Comparison of ENCODE assay signal across 22 mouse cellular contexts in genomic region chr11:43899696-43900095, GRCm38 (mm10). TPM values are rescaled to one million over a fixed set of nuclear protein-coding genes. Genes with fewer than 3 reads are reported as not detected.
DNase-seq lines count a peak whose midpoint lies in the region; ATAC-seq lines count a peak whose summit lies in the region.
"Had no signal": no experiment of that assay in that cellular context is flagged by ENCODE, and none has a peak within 500 bp of the region (broad histone marks: within the 10 kb centered on the region; RNA-seq: fewer than 3 reads in every experiment).

No protein-coding gene starts in this region.

- no peak overlapping the region for H3K27ac ChIP-seq in liver, embryonic 13.5 days
- no peak overlapping the region for H3K27ac ChIP-seq in liver, embryonic 11.5 days (ENCODE audit: low read depth, low read length)
- H3K27ac ChIP-seq in midbrain, embryonic 11.5 days (ENCODE audit: low read depth, low read length): no peak overlapping the region
- H3K27ac ChIP-seq in midbrain, embryonic 13.5 days: no peak overlapping the region
- no peak overlapping the region for H3K27ac ChIP-seq in liver, embryonic 16.5 days (ENCODE audit: low read length)
- H3K27ac ChIP-seq in embryonic facial prominence, embryonic 10.5 days (replicated peaks): no peak overlapping the region
- H3K27ac ChIP-seq: embryonic facial prominence, embryonic 12.5 days; forebrain, embryonic 13.5 days; forebrain, embryonic 15.5 days had no signal

- H3K4me2 ChIP-seq in liver, embryonic 13.5 days: 0 out of 2 replicates have a peak overlapping the region, but pooled peaks have one; percentile 21
- H3K4me2 ChIP-seq in liver, embryonic 11.5 days: no peak overlapping the region
- H3K4me2 ChIP-seq in midbrain, embryonic 11.5 days: no peak overlapping the region
- no peak overlapping the region for H3K4me2 ChIP-seq in midbrain, embryonic 13.5 days (replicated peaks)
- peak overlapping the region; percentile 33 for H3K4me2 ChIP-seq in liver, embryonic 16.5 days (ENCODE audit: low read depth, low read length)
- H3K4me2 ChIP-seq: embryonic facial prominence, embryonic 12.5 days; forebrain, embryonic 13.5 days; forebrain, embryonic 15.5 days had no signal

- 74% methylated on average over 2 of the region's 2 CpGs for WGBS in liver, embryonic 13.5 days (ENCODE audit: insufficient replicate concordance)
- WGBS in liver, embryonic 11.5 days: 84% methylated on average over 2 of the region's 2 CpGs
- 89% methylated on average over 2 of the region's 2 CpGs for WGBS in midbrain, embryonic 11.5 days
- 92% methylated on average over 2 of the region's 2 CpGs for WGBS in midbrain, embryonic 13.5 days
- 56% methylated on average over 2 of the region's 2 CpGs for WGBS in liver, embryonic 16.5 days (ENCODE audit: insufficient replicate concordance)
- WGBS in embryonic facial prominence, embryonic 10.5 days: 89% methylated on average over 2 of the region's 2 CpGs

- no peak overlapping the region for H3K4me3 ChIP-seq in liver, embryonic 13.5 days (replicated peaks)
- no peak overlapping the region for H3K4me3 ChIP-seq in liver, embryonic 11.5 days (ENCODE audit: low read depth, low read length)
- H3K4me3 ChIP-seq in midbrain, embryonic 11.5 days (ENCODE audit: low read depth, low read length): no peak overlapping the region
- H3K4me3 ChIP-seq in midbrain, embryonic 13.5 days (replicated peaks): no peak overlapping the region
- H3K4me3 ChIP-seq in liver, embryonic 16.5 days (ENCODE audit: low read depth, low read length): peak overlapping the region; percentile 41
- no peak overlapping the region for H3K4me3 ChIP-seq in embryonic facial prominence, embryonic 10.5 days
- H3K4me3 ChIP-seq: embryonic facial prominence, embryonic 12.5 days; forebrain, embryonic 13.5 days; forebrain, embryonic 15.5 days had no signal

- no peak for DNase-seq in liver, embryonic 13.5 days
- no peak for DNase-seq in liver, embryonic 11.5 days (ENCODE audit: low spot score)
- peak; percentile 61 for DNase-seq in midbrain, embryonic 11.5 days (ENCODE audit: low spot score, missing footprints)
- no peak for DNase-seq in embryonic facial prominence, embryonic 10.5 days (ENCODE audit: low spot score)
- DNase-seq: adrenal gland, adult 2 months; adrenal gland, postnatal 10 days; adrenal gland, postnatal 25 days; cerebellum, adult 11 months; cerebellum, adult 18-20 months; cerebellum, adult 8-10 months; cerebellum, adult 9-11 months; cerebellum, postnatal 14 days; cerebellum, postnatal 36 days; embryo, embryonic 11 days had no signal

- no peaks in the 10 kb centered on the region for H3K36me3 ChIP-seq in liver, embryonic 13.5 days
- H3K36me3 ChIP-seq in liver, embryonic 11.5 days (ENCODE audit: control insufficient read depth, insufficient read depth, low read length): no peaks in the 10 kb centered on the region
- H3K36me3 ChIP-seq in midbrain, embryonic 11.5 days (ENCODE audit: control insufficient read depth, insufficient read depth, low read length): no peaks in the 10 kb centered on the region
- H3K36me3 ChIP-seq in midbrain, embryonic 13.5 days: no peaks in the 10 kb centered on the region
- H3K36me3 ChIP-seq in liver, embryonic 16.5 days (ENCODE audit: control insufficient read depth, insufficient read depth): no peaks in the 10 kb centered on the region
- no peaks in the 10 kb centered on the region for H3K36me3 ChIP-seq in embryonic facial prominence, embryonic 10.5 days (replicated peaks)
- H3K36me3 ChIP-seq: embryonic facial prominence, embryonic 12.5 days; forebrain, embryonic 15.5 days had no signal

- no peaks in the 10 kb centered on the region for H3K4me1 ChIP-seq in liver, embryonic 13.5 days (replicated peaks)
- no peaks in the 10 kb centered on the region for H3K4me1 ChIP-seq in liver, embryonic 11.5 days (replicated peaks; ENCODE audit: control insufficient read depth, insufficient read depth, low read length)
- no peaks in the 10 kb centered on the region for H3K4me1 ChIP-seq in midbrain, embryonic 11.5 days (ENCODE audit: control insufficient read depth, insufficient read depth, low read length)
- H3K4me1 ChIP-seq in midbrain, embryonic 13.5 days (replicated peaks): no peaks in the 10 kb centered on the region
- H3K4me1 ChIP-seq in liver, embryonic 16.5 days (ENCODE audit: control insufficient read depth, low read depth, low read length): no peaks in the 10 kb centered on the region
- H3K4me1 ChIP-seq in embryonic facial prominence, embryonic 10.5 days: no peaks in the 10 kb centered on the region
- H3K4me1 ChIP-seq: embryonic facial prominence, embryonic 12.5 days; forebrain, embryonic 13.5 days; forebrain, embryonic 15.5 days had no signal

- H3K27me3 ChIP-seq in liver, embryonic 13.5 days: no peaks in the 10 kb centered on the region
- H3K27me3 ChIP-seq in liver, embryonic 11.5 days (replicated peaks; ENCODE audit: control insufficient read depth, insufficient read depth, low read length): no peaks in the 10 kb centered on the region
- H3K27me3 ChIP-seq in midbrain, embryonic 11.5 days (ENCODE audit: control insufficient read depth, insufficient read depth, low read length): no peaks in the 10 kb centered on the region
- H3K27me3 ChIP-seq in midbrain, embryonic 13.5 days: no peaks in the 10 kb centered on the region
- no peaks in the 10 kb centered on the region for H3K27me3 ChIP-seq in liver, embryonic 16.5 days (ENCODE audit: control insufficient read depth, insufficient read depth, low read depth, low read length)
- H3K27me3 ChIP-seq in embryonic facial prominence, embryonic 10.5 days (replicated peaks; ENCODE audit: low read depth, poor library complexity, severe bottlenecking): no peaks in the 10 kb centered on the region
- H3K27me3 ChIP-seq: embryonic facial prominence, embryonic 12.5 days; forebrain, embryonic 13.5 days; forebrain, embryonic 15.5 days had no signal

- no peak for ATAC-seq in liver, embryonic 13.5 days (ENCODE audit: low read depth)
- ATAC-seq in liver, embryonic 11.5 days (replicated peaks; ENCODE audit: low FRiP score): no peak
- ATAC-seq in midbrain, embryonic 11.5 days (ENCODE audit: low FRiP score): no peak
- no peak for ATAC-seq in midbrain, embryonic 13.5 days
- ATAC-seq in liver, embryonic 16.5 days (ENCODE audit: low read depth): no peak
- no peak for ATAC-seq in megakaryocyte, adult 5-6 weeks (ENCODE audit: poor library complexity, severe bottlenecking)
- ATAC-seq: forebrain, embryonic 13.5 days; forebrain, embryonic 15.5 days had no signal

- no peaks in the 10 kb centered on the region for H3K9me3 ChIP-seq in liver, embryonic 13.5 days (replicated peaks)
- no peaks in the 10 kb centered on the region for H3K9me3 ChIP-seq in liver, embryonic 11.5 days (ENCODE audit: control insufficient read depth, low read length)
- H3K9me3 ChIP-seq in midbrain, embryonic 11.5 days (ENCODE audit: control insufficient read depth, low read length): no peaks in the 10 kb centered on the region
- no peaks in the 10 kb centered on the region for H3K9me3 ChIP-seq in midbrain, embryonic 13.5 days
- H3K9me3 ChIP-seq in liver, embryonic 16.5 days (replicated peaks; ENCODE audit: control insufficient read depth, low read length): no peaks in the 10 kb centered on the region
- H3K9me3 ChIP-seq in embryonic facial prominence, embryonic 10.5 days: no peaks in the 10 kb centered on the region
- H3K9me3 ChIP-seq: embryonic facial prominence, embryonic 12.5 days; forebrain, embryonic 13.5 days; forebrain, embryonic 15.5 days had no signal

- no peak overlapping the region for H3K9ac ChIP-seq in liver, embryonic 13.5 days
- H3K9ac ChIP-seq in liver, embryonic 11.5 days (ENCODE audit: low read depth, low read length): no peak overlapping the region
- no peak overlapping the region for H3K9ac ChIP-seq in midbrain, embryonic 11.5 days (ENCODE audit: low read length)
- H3K9ac ChIP-seq in midbrain, embryonic 13.5 days (replicated peaks): no peak overlapping the region
- no peak overlapping the region for H3K9ac ChIP-seq in liver, embryonic 16.5 days (ENCODE audit: low read depth, low read length)
- H3K9ac ChIP-seq: embryonic facial prominence, embryonic 12.5 days; forebrain, embryonic 13.5 days; forebrain, embryonic 15.5 days had no signal

RNA-seq across cellular contexts. Expression of gene Adra1b, which starts 1.3 kb away (rescaled TPM):
- 2.8 and 2.9 TPM in 2 replicates for polyA plus RNA-seq in liver, embryonic 13.5 days (2015; fragmentation: Nextera tagmentation; extraction: Ambion mirVana)
- 0.55 and 1.0 TPM in 2 replicates for polyA plus RNA-seq in liver, embryonic 11.5 days (2014; fragmentation: Nextera tagmentation; extraction: Ambion mirVana)
- 0.31 and 0.48 TPM in 2 replicates for polyA plus RNA-seq in midbrain, embryonic 11.5 days (2014; fragmentation: Nextera tagmentation; extraction: Ambion mirVana)
- polyA plus RNA-seq in midbrain, embryonic 13.5 days (2015; fragmentation: Nextera tagmentation; extraction: Ambion mirVana): 2.2 and 2.5 TPM in 2 replicates
- polyA plus RNA-seq in liver, embryonic 16.5 days (2015; fragmentation: Nextera tagmentation; extraction: Ambion mirVana): 7.0 and 7.5 TPM in 2 replicates
- not detected in 2 replicates for total RNA-seq in megakaryocyte, adult 5-6 weeks (2015)
- total RNA-seq in megakaryocyte, adult 5-6 weeks (2017): not detected in 2 replicates
- 0.22 and 0.34 TPM in 2 replicates for polyA plus RNA-seq in embryonic facial prominence, embryonic 10.5 days (2016; fragmentation: Nextera tagmentation; extraction: Ambion mirVana)
- total RNA-seq: common myeloid progenitor, adult 5-6 weeks; MEL had no signal

Comparison
In these comparisons a context has a peak if more than half of its experiments do, and no peak if none do; other contexts are left out.
1. H3K4me2 ChIP-seq: peak in liver, embryonic 13.5 days (single experiment) and liver, embryonic 16.5 days (single experiment); none in liver, embryonic 11.5 days (single experiment), midbrain, embryonic 11.5 days (single experiment) and midbrain, embryonic 13.5 days (single experiment).